Mouse (Mus musculus): ENCODE data around the gene Nr0b2. TPM values are rescaled to one million over a fixed set of nuclear protein-coding genes. Genes with fewer than 3 reads are reported as not detected.

Gene Nr0b2
- not detected for polyA plus RNA-seq (2014; fragmentation: Illumina TruSeq; extraction: RNeasy Lipid Tissue Mini Kit (QIAGEN cat#74804); ENCODE audit: low replicate concordance)

GRCm38 (mm10) chr4:133552768-133553447 is at the start of gene Nr0b2:
TSS of gene Nr0b2 (plus strand) at chr4:133553376.

GRCm38 (mm10) chr4:133518601-133519368 is 34.4 kb upstream of the Nr0b2 start, which contains the start of gene Kdf1:
TSS of gene Kdf1 (plus strand) at chr4:133518963.

DNA sequence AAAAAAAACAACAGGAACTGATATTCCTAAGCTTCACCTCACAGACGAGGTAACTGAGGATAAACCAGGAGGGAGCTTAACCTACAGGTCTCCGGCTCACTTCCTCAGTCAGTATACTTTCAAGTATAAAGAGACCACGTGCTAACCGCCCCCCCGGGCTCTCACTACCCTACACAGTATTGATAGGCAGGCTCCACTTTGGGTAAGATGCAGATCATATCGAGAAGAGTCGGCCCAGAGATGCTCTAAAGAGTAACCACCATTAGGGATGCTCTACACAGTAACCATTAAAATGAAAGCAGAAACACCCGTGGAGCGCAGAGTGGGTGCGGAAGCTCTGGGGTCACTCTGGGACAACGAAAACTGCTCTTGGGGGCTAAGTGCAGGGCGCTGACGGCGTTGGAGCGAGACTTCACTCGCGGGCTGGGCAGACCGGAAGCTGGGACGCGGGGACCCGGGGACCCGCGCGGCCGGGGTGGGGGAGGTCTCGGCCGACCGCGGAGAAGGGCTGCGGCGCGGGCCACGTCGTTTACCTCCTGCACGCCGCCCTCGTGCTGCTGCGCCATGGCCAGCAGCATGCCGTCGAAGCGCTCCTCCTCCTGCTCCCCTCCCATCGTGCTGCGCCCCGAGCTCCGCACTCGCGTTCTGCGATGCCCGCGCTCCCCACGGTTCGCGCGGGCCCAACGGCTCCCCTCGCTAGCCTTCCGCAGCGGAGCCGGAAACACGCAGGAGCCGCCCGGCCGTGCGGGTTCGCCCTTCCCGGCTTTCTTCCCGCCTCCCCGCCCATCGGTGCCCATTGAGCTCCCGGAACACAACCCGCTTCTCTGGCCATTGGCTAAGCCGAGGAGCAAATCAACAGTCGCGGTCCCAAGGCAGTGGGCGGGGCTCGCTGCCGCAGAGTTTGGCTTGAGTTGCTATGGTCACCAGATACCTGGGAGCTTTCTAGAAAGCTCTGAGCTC is 7.6 kb upstream of the Nr0b2 start, which contains the start of gene Nudc:
TSS of gene Nudc (minus strand) at position 725 of the 960 bp plus-strand sequence.

DNA sequence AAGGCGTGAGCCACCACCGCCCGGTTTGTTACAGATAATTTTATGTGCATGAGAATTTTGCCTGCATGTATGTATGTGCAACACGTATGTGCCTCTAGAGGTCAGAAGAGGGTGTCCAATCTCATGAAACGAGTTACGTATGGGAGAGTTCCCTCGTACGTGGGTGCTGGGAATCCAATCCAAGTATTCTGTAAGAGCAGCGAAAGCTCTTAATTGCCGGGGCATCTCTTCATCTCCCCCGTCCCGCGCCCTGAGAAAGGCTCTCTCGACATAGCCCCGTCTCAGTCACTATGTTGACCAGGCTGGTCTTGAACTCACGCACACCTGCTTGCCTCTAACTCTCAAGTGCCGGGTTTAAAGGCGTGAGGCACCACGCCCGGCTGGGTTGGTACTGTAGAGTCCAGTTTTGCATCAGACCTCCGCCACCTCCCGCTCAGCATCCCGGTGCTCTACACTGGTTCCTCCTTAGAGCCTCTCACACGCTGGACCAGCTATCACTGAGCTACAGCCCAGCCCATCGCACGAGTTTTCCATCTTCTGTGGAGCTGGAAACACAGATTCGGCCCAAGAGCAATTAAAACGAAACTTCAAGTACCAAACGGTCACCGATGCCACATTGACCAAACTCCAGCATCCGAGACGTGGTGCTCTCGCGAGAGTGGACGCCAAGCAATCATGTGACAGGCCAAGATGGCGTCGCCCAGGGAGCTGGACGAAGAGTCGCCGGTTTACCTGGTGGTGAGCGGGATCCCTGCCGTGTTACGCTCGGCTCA is 21.1 kb downstream of the Nr0b2 start, which contains the start of gene Gpatch3:
TSS of gene Gpatch3 (plus strand) at position 676 of the 773 bp plus-strand sequence.

GRCm38 (mm10) chr4:133584059-133584951 is 31.1 kb downstream of the Nr0b2 start, which contains the start of gene Gpn2:
TSS of gene Gpn2 (plus strand) at chr4:133584362.

GRCm38 (mm10) chr4:133601721-133602218 is 48.6 kb downstream of the Nr0b2 start, which contains the start of gene Sfn:
TSS of gene Sfn (minus strand) at chr4:133602168.

Other genes starting within 250 kb of the Nr0b2 start
- gene Wdtc1, start 199.9 kb upstream of the Nr0b2 start, polyA plus RNA-seq (2014; fragmentation: Illumina TruSeq; extraction: RNeasy Lipid Tissue Mini Kit (QIAGEN cat#74804); ENCODE audit: low replicate concordance) = 3.7 TPM
- gene Slc9a1, start 183.7 kb upstream of the Nr0b2 start, polyA plus RNA-seq (2014; fragmentation: Illumina TruSeq; extraction: RNeasy Lipid Tissue Mini Kit (QIAGEN cat#74804); ENCODE audit: low replicate concordance) = 0.97 TPM
- gene Tent5b, start 73.2 kb upstream of the Nr0b2 start, polyA plus RNA-seq (2014; fragmentation: Illumina TruSeq; extraction: RNeasy Lipid Tissue Mini Kit (QIAGEN cat#74804); ENCODE audit: low replicate concordance) = not detected
- 1.0 TPM for gene Trnp1, start 54.8 kb upstream of the Nr0b2 start, polyA plus RNA-seq (2014; fragmentation: Illumina TruSeq; extraction: RNeasy Lipid Tissue Mini Kit (QIAGEN cat#74804); ENCODE audit: low replicate concordance)
- 1.6 TPM for gene Kdf1, start 34.4 kb upstream of the Nr0b2 start, polyA plus RNA-seq (2014; fragmentation: Illumina TruSeq; extraction: RNeasy Lipid Tissue Mini Kit (QIAGEN cat#74804); ENCODE audit: low replicate concordance)
- 6.8 TPM for gene Nudc, start 7.4 kb upstream of the Nr0b2 start, polyA plus RNA-seq (2014; fragmentation: Illumina TruSeq; extraction: RNeasy Lipid Tissue Mini Kit (QIAGEN cat#74804); ENCODE audit: low replicate concordance)
- not detected for gene Gpatch3, start 21.4 kb downstream of the Nr0b2 start, polyA plus RNA-seq (2014; fragmentation: Illumina TruSeq; extraction: RNeasy Lipid Tissue Mini Kit (QIAGEN cat#74804); ENCODE audit: low replicate concordance)
- not detected for gene Gpn2, start 31.0 kb downstream of the Nr0b2 start, polyA plus RNA-seq (2014; fragmentation: Illumina TruSeq; extraction: RNeasy Lipid Tissue Mini Kit (QIAGEN cat#74804); ENCODE audit: low replicate concordance)
- 0.45 TPM for gene Sfn, start 48.8 kb downstream of the Nr0b2 start, polyA plus RNA-seq (2014; fragmentation: Illumina TruSeq; extraction: RNeasy Lipid Tissue Mini Kit (QIAGEN cat#74804); ENCODE audit: low replicate concordance)
- gene Zdhhc18, start 96.8 kb downstream of the Nr0b2 start, polyA plus RNA-seq (2014; fragmentation: Illumina TruSeq; extraction: RNeasy Lipid Tissue Mini Kit (QIAGEN cat#74804); ENCODE audit: low replicate concordance) = 1.9 TPM
- 3.0 TPM for gene Pigv, start 119.3 kb downstream of the Nr0b2 start, polyA plus RNA-seq (2014; fragmentation: Illumina TruSeq; extraction: RNeasy Lipid Tissue Mini Kit (QIAGEN cat#74804); ENCODE audit: low replicate concordance)
- gene Arid1a, start 203.4 kb downstream of the Nr0b2 start, polyA plus RNA-seq (2014; fragmentation: Illumina TruSeq; extraction: RNeasy Lipid Tissue Mini Kit (QIAGEN cat#74804); ENCODE audit: low replicate concordance) = 17.3 TPM